23 mouse cellular contexts compared by ENCODE assay signal in the genomic region with DNA sequence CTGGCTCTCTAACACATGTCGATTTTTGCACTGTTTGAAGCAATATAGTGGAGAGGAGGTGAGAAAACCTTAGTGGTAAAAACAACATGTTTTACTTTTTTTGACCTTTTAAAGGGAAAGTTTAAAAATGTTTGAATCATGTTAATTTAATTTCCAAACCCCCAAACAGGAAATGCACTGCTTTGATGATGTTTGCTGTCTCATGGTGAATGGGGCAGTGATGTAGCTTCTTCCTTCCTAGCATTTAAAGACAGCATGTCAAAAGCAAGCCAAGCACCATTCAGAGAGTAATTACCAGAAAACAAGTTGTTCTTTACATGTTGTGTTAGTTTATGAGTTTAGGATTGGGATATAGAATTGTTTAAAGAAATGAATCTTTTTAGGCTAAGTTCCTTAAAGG. TPM values are rescaled to one million over a fixed set of nuclear protein-coding genes. Genes with fewer than 3 reads are reported as not detected.
"Had no signal": no experiment of that assay in that cellular context is flagged by ENCODE, and none has a peak within 500 bp of the region (broad histone marks: within the 10 kb centered on the region; RNA-seq: fewer than 3 reads in every experiment).

No protein-coding gene starts in this region.

- DNase-seq: gastrocnemius, adult 2 months; gastrocnemius, postnatal 10 days; gastrocnemius, postnatal 25 days; heart, adult 18-20 months; heart, postnatal 10 days; heart, postnatal 4 days; kidney, adult 18-20 months; kidney, adult 8-10 months; kidney, postnatal 10 days; kidney, postnatal 25 days; kidney, postnatal 4 days; liver; liver, embryonic 13.5 days had no signal

- H3K4me3 ChIP-seq: gastrocnemius, adult 2 months; heart, embryonic 10.5 days; heart, embryonic 12.5 days; hindbrain, embryonic 10.5 days; hindbrain, embryonic 12.5 days; intestine, embryonic 15.5 days; limb, embryonic 10.5 days; limb, embryonic 12.5 days; liver, embryonic 13.5 days; liver, embryonic 15.5 days had no signal

- H3K27ac ChIP-seq: gastrocnemius, adult 2 months; heart, embryonic 10.5 days; hindbrain, embryonic 10.5 days; hindbrain, embryonic 12.5 days; hindbrain, embryonic 14.5 days; intestine, embryonic 15.5 days; limb, embryonic 10.5 days; limb, embryonic 12.5 days; liver, embryonic 13.5 days; liver, embryonic 15.5 days had no signal

RNA-seq across cellular contexts. Expression of a gene that starts 22.6 kb away (rescaled TPM):
- total RNA-seq: granulocyte monocyte progenitor cell, adult 5-6 weeks had no signal
